Mouse (Mus musculus) myocyte (in vitro differentiated cells): ENCODE data around the gene Esrrg. TPM values are rescaled to one million over a fixed set of nuclear protein-coding genes. Genes with fewer than 3 reads are reported as not detected.

Experiments used
- H3K27me3 ChIP-seq: one replicate; pipeline ENCODE4 v1.6.1; 2011; ENCODE audit not compliant: control insufficient read depth, insufficient read depth, insufficient read length
- H3K36me3 ChIP-seq: one replicate; pipeline ENCODE4 v1.6.1; 2011; ENCODE audit not compliant: control insufficient read depth, insufficient read depth
- H3K4me2 ChIP-seq: one replicate; pipeline ENCODE4 v1.6.1; 2011; ENCODE audit warnings: low read depth, control low read depth
- H3K4me3 ChIP-seq: one replicate; pipeline ENCODE4 v1.5.1; 2011; ENCODE audit warnings: mild to moderate bottlenecking, control low read depth, moderate library complexity
- H3K79me2 ChIP-seq: one replicate; pipeline ENCODE4 v1.6.1; 2011; ENCODE audit not compliant: control insufficient read depth, insufficient read depth
- H3ac ChIP-seq: one replicate; pipeline ENCODE4 v1.6.1; 2011; ENCODE audit not compliant: control insufficient read depth, insufficient read length
- CEBPB ChIP-seq: IDR thresholded peaks from 2 replicates; pipeline ENCODE4 v1.6.1; 2011; ENCODE audit warnings: mild to moderate bottlenecking, moderate library complexity; ENCODE audit not compliant: poor library complexity, insufficient read depth, severe bottlenecking
- E2F4 ChIP-seq: IDR thresholded peaks from one replicate; pipeline ENCODE4 v1.6.1; 2011; ENCODE audit warnings: mild to moderate bottlenecking, control low read depth, moderate library complexity; ENCODE audit not compliant: insufficient read depth
- MAX ChIP-seq: IDR thresholded peaks from one replicate; pipeline ENCODE4 v1.6.1; 2011; ENCODE audit warnings: low read depth, mild to moderate bottlenecking, control low read depth
- MYOD1 ChIP-seq, 3 experiments: IDR thresholded peaks; one replicate each; pipeline ENCODE4 v1.6.1; 2011; ENCODE audit warnings: control low read depth in 2 of 3, low read depth in 2 of 3, mild to moderate bottlenecking in 2 of 3, moderate library complexity in 1 of 3; ENCODE audit not compliant: insufficient read length in 2 of 3, control insufficient read depth in 1 of 3
- MYOG ChIP-seq, 3 experiments: IDR thresholded peaks; one replicate each; pipeline ENCODE4 v1.6.1; 2011; ENCODE audit warnings: control low read depth in 2 of 3, low read depth in 2 of 3, mild to moderate bottlenecking in 2 of 3; ENCODE audit not compliant: insufficient read length in 2 of 3, control insufficient read depth in 1 of 3, insufficient read depth in 1 of 3
- POLR2A ChIP-seq: IDR thresholded peaks from one replicate; pipeline ENCODE4 v1.6.1; 2011; ENCODE audit warnings: low read depth, mild to moderate bottlenecking, control low read depth, moderate library complexity; ENCODE audit not compliant: insufficient read length
- POLR2AphosphoS2 ChIP-seq: IDR thresholded peaks from one replicate; pipeline ENCODE4 v1.6.1; 2011; ENCODE audit warnings: low read depth, control low read depth; ENCODE audit not compliant: insufficient read length
- REST ChIP-seq: IDR thresholded peaks from one replicate; pipeline ENCODE4 v1.6.1; 2011; ENCODE audit warnings: mild to moderate bottlenecking, control low read depth, moderate library complexity; ENCODE audit not compliant: insufficient read depth, insufficient read length
- SRF ChIP-seq: IDR thresholded peaks from one replicate; pipeline ENCODE4 v1.6.1; 2011; ENCODE audit warnings: low read depth; ENCODE audit not compliant: control insufficient read depth, insufficient read length
- TCF12 ChIP-seq: IDR thresholded peaks from one replicate; pipeline ENCODE4 v1.6.1; 2011; ENCODE audit warnings: mild to moderate bottlenecking, control low read depth; ENCODE audit not compliant: poor library complexity, insufficient read depth, severe bottlenecking
- TCF3 ChIP-seq: IDR thresholded peaks from one replicate; pipeline ENCODE4 v1.6.1; 2011; ENCODE audit warnings: low read depth, control low read depth; ENCODE audit not compliant: insufficient read length
- USF1 ChIP-seq: IDR thresholded peaks from one replicate; pipeline ENCODE4 v1.6.1; 2011; ENCODE audit warnings: low read depth, mild to moderate bottlenecking, control low read depth, moderate library complexity
- polyA plus RNA-seq: library from polyadenylated mRNA; unstranded; fragments of >200 nt; fragmentation: generic; extraction: Trizol; gene quantifications from one replicate; pipeline ENCODE4 v1.2.1, GENCODE M21; 2012; ENCODE audit warnings: missing spikeins

The Esrrg gene
- polyA plus RNA-seq, 1 experiment: 0.20 TPM

DNA sequence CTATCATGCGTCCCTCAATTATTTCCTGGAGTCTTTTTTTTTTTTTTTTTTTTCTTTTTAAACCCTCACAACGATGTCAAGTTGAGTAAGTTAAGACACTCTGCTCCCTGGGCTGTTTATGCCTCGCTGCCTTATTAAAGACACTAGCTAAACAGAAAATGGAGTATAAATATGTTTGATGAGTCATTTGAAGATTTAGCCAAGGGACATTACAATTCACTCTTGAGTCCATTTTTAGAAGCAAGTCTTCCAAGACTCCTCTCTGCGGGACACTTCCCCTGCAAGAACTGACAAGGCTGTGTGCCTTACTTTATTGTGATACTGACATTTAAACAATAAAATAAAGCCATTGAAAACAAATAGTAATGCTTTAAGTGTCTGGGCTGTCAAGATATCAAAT, 496.9 kb downstream of the Esrrg start:
- Histone ChIP-seq H3K4me3 (no peak overlapping the region), H3K79me2 (no peaks in the 10 kb centered on the region), H3ac (no peak overlapping the region), H3K27me3 (no peaks in the 10 kb centered on the region), H3K36me3 (no peaks in the 10 kb centered on the region), H3K4me2 (peak overlapping the region; percentile 20)
- no peak for TF ChIP-seq SRF

DNA sequence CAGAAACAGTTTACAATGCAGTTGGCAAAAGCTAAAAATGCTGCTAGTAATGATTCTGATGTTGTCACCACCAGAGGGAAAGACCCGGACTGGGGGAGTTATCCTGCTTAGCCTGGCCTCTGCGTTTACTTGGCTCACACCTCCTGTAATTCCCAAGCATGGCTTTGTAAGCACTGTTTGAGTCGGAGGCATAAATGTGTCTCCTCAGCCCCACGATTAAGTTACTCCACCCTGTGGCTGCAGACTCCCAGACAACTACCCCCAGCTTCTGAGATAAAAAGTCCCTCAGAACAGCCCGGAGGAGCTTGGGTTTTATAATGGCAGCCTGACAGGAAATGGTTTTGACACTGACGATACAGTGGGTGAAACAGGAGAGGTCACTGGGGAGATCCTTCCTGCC, 499.4 kb downstream of the Esrrg start:
- no peak for TF ChIP-seq TCF12
- no peak for TF ChIP-seq MYOD1 (IDR thresholded peaks at IDR 0.05; ENCODE audit: control insufficient read depth in 1 of 3, insufficient read length in 2 of 3, low read depth in 2 of 3)
- no peak for TF ChIP-seq SRF
- no peak for TF ChIP-seq USF1
- TF ChIP-seq POLR2A: no peak
- TF ChIP-seq E2F4: no peak
- TF ChIP-seq POLR2AphosphoS2: no peak
- TF ChIP-seq REST: no peak
- TF ChIP-seq TCF3: no peak
- no peak for TF ChIP-seq MYOG (IDR thresholded peaks at IDR 0.05; ENCODE audit: control insufficient read depth in 1 of 3, insufficient read depth in 1 of 3, insufficient read length in 2 of 3, low read depth in 2 of 3)
- no peak for TF ChIP-seq MAX
- no peak for TF ChIP-seq CEBPB
- Histone ChIP-seq H3ac (no peak overlapping the region), H3K27me3 (no peaks in the 10 kb centered on the region), H3K4me3 (no peak overlapping the region), H3K36me3 (no peaks in the 10 kb centered on the region), H3K79me2 (no peaks in the 10 kb centered on the region), H3K4me2 (peak overlapping the region; percentile 38)

DNA sequence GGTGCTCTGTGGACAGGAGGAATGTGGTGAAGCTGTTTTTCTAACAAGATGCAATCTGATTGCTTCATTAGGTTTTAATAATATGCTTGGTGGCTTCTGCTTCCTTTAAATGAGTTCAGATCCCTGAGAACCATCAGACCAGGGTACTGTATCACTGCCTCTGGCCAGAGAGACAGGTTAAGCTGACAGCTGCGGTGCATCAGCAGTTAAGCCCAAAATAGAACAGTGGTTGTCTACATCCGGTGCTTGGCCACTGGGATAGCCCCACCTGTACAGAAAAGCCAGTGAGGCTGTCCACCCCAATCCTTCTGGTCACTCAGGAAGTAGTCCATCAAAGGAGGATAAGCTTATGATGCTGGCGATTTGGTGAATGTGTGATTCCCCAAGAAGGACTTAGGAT, 503.0 kb downstream of the Esrrg start:
- Histone ChIP-seq H3ac (no peak overlapping the region), H3K36me3 (no peaks in the 10 kb centered on the region), H3K27me3 (no peaks in the 10 kb centered on the region), H3K4me2 (no peak overlapping the region), H3K79me2 (no peaks in the 10 kb centered on the region), H3K4me3 (no peak overlapping the region)
- TF ChIP-seq POLR2AphosphoS2: no peak
- TF ChIP-seq MYOG (IDR thresholded peaks at IDR 0.05; ENCODE audit: control insufficient read depth in 1 of 3, insufficient read depth in 1 of 3, insufficient read length in 2 of 3, low read depth in 2 of 3): peak in 1 of 3 experiments; percentile 36
- TF ChIP-seq MYOD1 (IDR thresholded peaks at IDR 0.05; ENCODE audit: control insufficient read depth in 1 of 3, insufficient read length in 2 of 3, low read depth in 2 of 3): peak in 1 of 3 experiments; percentile 66

DNA sequence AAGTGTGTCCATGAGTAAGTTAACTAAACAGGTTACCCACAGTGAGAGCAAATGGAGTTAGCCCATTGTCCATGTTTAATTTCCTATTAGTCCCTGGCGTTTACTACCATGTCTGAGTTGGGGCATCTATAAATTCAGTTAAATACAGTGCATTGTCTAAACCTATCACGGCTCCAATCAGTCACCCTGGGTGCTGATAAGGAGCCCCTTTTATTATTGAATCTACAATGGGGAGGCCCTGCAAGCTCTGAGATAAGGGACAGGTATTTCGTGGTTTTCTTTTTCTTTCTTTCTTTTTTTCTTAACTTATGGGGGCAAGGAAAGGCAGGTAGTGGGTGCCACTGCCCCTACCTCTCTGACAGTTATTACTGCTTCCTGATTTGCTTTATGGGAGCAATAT, 504.6 kb downstream of the Esrrg start:
- Histone ChIP-seq H3K79me2 (no peaks in the 10 kb centered on the region), H3K36me3 (no peaks in the 10 kb centered on the region), H3K4me3 (no peak overlapping the region), H3K4me2 (no peak overlapping the region), H3ac (no peak overlapping the region), H3K27me3 (no peaks in the 10 kb centered on the region)
- no peak for TF ChIP-seq E2F4
- TF ChIP-seq TCF12: no peak
- TF ChIP-seq USF1: no peak
- TF ChIP-seq TCF3: no peak

DNA sequence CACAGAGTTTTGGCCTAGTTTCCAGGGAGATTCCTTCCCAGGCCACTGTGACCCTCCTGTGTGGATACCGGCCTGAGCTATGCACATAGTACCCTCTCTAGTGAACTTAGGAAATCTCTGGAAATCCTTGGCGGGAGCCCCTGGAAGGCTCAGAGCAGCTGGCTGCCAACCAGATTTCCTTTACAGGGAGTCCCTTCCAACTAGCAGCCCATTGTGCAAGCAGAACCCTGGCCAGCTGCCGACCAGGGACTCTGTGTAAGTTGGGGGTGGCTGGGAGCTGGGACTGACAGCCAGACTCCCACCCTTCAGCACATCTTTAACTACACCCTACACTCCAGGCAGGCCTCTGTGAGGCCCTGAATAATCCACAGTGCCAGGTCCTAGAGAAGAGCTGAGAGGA, 509.5 kb downstream of the Esrrg start:
- Histone ChIP-seq H3K36me3 (no peaks in the 10 kb centered on the region), H3K4me3 (no peak overlapping the region), H3K27me3 (no peaks in the 10 kb centered on the region), H3ac (no peak overlapping the region), H3K4me2 (no peak overlapping the region), H3K79me2 (no peaks in the 10 kb centered on the region)
- no peak for TF ChIP-seq POLR2A
- TF ChIP-seq CEBPB: no peak
- TF ChIP-seq MAX: no peak
- TF ChIP-seq MYOD1 (IDR thresholded peaks at IDR 0.05; ENCODE audit: control insufficient read depth in 1 of 3, insufficient read length in 2 of 3, low read depth in 2 of 3): no peak
- TF ChIP-seq TCF12: no peak
- TF ChIP-seq POLR2AphosphoS2: no peak
- TF ChIP-seq MYOG (IDR thresholded peaks at IDR 0.05; ENCODE audit: control insufficient read depth in 1 of 3, insufficient read depth in 1 of 3, insufficient read length in 2 of 3, low read depth in 2 of 3): no peak
- no peak for TF ChIP-seq E2F4
- no peak for TF ChIP-seq TCF3
- no peak for TF ChIP-seq REST
- no peak for TF ChIP-seq USF1
- no peak for TF ChIP-seq SRF

DNA sequence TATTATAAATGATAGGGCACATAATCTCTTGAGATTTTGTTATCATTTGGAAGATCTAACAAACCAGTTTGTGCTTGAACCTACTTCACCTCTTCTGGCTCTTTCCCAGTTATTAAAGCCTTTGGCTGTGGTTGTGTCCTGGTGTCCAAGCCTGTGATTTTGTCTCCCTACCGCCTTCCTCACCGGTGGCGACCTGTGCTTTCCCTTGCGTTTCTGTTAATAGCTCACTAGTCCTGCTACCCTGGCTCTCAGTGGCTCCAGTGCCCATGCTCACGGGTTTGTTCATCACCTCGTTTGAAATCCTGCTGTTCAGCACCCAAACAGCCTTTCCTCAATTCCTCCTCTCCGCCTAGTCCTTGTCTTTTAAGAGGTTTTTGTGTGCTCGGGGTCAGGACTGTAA, 511.2 kb downstream of the Esrrg start:
- H3K36me3 ChIP-seq: no peaks in the 10 kb centered on the region
- H3K4me3 ChIP-seq: no peak overlapping the region
- no peak for TF ChIP-seq SRF
- H3K79me2 ChIP-seq: no peaks in the 10 kb centered on the region
- no peaks in the 10 kb centered on the region for H3K27me3 ChIP-seq
- H3ac ChIP-seq: no peak overlapping the region
- H3K4me2 ChIP-seq: peak overlapping the region; percentile 6
